Comparison of ENCODE assay signal across 22 mouse cellular contexts in the genomic region with DNA sequence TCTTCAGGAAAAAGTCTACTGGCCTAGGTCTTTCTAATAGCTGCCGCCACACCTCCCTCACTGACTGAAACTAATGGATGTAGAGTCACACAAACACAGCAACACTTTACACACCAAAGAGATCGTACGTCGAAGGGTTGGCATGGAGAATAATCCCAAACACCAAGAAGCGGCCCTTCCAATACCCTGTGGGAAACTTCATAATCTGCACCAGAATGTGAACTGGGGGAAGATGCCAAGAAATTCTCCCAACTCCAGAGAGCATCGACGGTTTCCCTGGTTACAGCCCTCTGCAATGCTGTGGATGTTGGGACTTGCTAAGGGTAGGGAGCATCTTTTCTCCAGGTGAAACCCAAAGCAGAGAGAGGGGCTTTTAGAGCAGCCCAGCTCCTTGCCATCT.
DNase-seq lines count a peak whose midpoint lies in the region; ATAC-seq and TF ChIP-seq lines count a peak whose summit lies in the region.
"Had no signal": no experiment of that assay in that cellular context is flagged by ENCODE, and none has a peak within 500 bp of the region (broad histone marks: within the 10 kb centered on the region; RNA-seq: fewer than 3 reads in every experiment).

No protein-coding gene starts in this region.

- H3K9me3 ChIP-seq in forebrain, embryonic 12.5 days = no peaks in the 10 kb centered on the region; the same call in 1 of the 2 replicates
- peaks cover 7% of the 10 kb centered on the region; the same call in 1 of the 2 replicates for H3K9me3 ChIP-seq in forebrain, embryonic 13.5 days (replicated peaks)
- H3K9me3 ChIP-seq in forebrain, postnatal 0 days (ENCODE audit: low read length) = no peaks in the 10 kb centered on the region
- H3K9me3 ChIP-seq in midbrain, embryonic 14.5 days (ENCODE audit: control insufficient read depth, low read length) = no peaks in the 10 kb centered on the region
- H3K9me3 ChIP-seq: embryonic facial prominence, embryonic 15.5 days; heart, embryonic 10.5 days; heart, embryonic 15.5 days; hindbrain, embryonic 15.5 days had no signal

- H3K9ac ChIP-seq in forebrain, embryonic 12.5 days = no peak overlapping the region
- H3K9ac ChIP-seq in forebrain, embryonic 13.5 days = no peak overlapping the region
- no peak overlapping the region for H3K9ac ChIP-seq in forebrain, postnatal 0 days
- no peak overlapping the region for H3K9ac ChIP-seq in midbrain, embryonic 14.5 days (replicated peaks; ENCODE audit: low read length)
- H3K9ac ChIP-seq: embryonic facial prominence, embryonic 15.5 days; heart, embryonic 15.5 days; hindbrain, embryonic 15.5 days had no signal

- peak; percentile 82 for DNase-seq in brain, embryonic 14.5 days (ENCODE audit: low read depth)
- DNase-seq in forebrain, postnatal 0 days = no peak
- DNase-seq in midbrain, embryonic 14.5 days = peak; percentile 71
- no peak for DNase-seq in heart, postnatal 14 days
- no peak for DNase-seq in cerebellum, postnatal 4 days (ENCODE audit: low spot score in 2 of 2)
- DNase-seq: adrenal gland, postnatal 14 days; cerebellum, adult 18-20 months; cerebellum, adult 9-11 months; cerebellum, postnatal 36 days; heart, adult 18-20 months had no signal

- intact Hi-C loops in heart, postnatal 14 days (cut with DNase I) = no loop called here

- 66% methylated on average over 7 of the region's 7 CpGs for WGBS in forebrain, embryonic 12.5 days
- 53% methylated on average over 7 of the region's 7 CpGs for WGBS in forebrain, embryonic 13.5 days
- WGBS in forebrain, postnatal 0 days = 48% methylated on average over 7 of the region's 7 CpGs
- 27% methylated on average over 7 of the region's 7 CpGs for WGBS in midbrain, embryonic 14.5 days

- no peaks in the 10 kb centered on the region for H3K27me3 ChIP-seq in forebrain, embryonic 12.5 days
- no peaks in the 10 kb centered on the region for H3K27me3 ChIP-seq in forebrain, embryonic 13.5 days
- no peaks in the 10 kb centered on the region for H3K27me3 ChIP-seq in forebrain, postnatal 0 days (ENCODE audit: insufficient read depth, low read length)
- H3K27me3 ChIP-seq in midbrain, embryonic 14.5 days (ENCODE audit: control insufficient read depth, insufficient read depth, low read length) = no peaks in the 10 kb centered on the region
- H3K27me3 ChIP-seq: embryonic facial prominence, embryonic 15.5 days; heart, embryonic 15.5 days; hindbrain, embryonic 15.5 days; Patski had no signal

- H3K4me3 ChIP-seq in forebrain, embryonic 12.5 days (replicated peaks) = no peak overlapping the region
- no peak overlapping the region for H3K4me3 ChIP-seq in forebrain, embryonic 13.5 days
- no peak overlapping the region for H3K4me3 ChIP-seq in forebrain, postnatal 0 days (ENCODE audit: low read depth, low read length)
- no peak overlapping the region for H3K4me3 ChIP-seq in midbrain, embryonic 14.5 days (replicated peaks; ENCODE audit: low read depth, low read length)
- H3K4me3 ChIP-seq: embryonic facial prominence, embryonic 15.5 days; erythroblast, embryonic 14.5 days; heart, embryonic 10.5 days; heart, embryonic 15.5 days; hindbrain, embryonic 10.5 days; hindbrain, embryonic 15.5 days had no signal

- H3K27ac ChIP-seq in forebrain, embryonic 12.5 days = 0 out of 2 replicates have a peak overlapping the region, but pooled peaks have one; percentile 22
- H3K27ac ChIP-seq in forebrain, embryonic 13.5 days = no peak overlapping the region
- no peak overlapping the region for H3K27ac ChIP-seq in forebrain, postnatal 0 days (ENCODE audit: low read depth, low read length)
- no peak overlapping the region for H3K27ac ChIP-seq in midbrain, embryonic 14.5 days (replicated peaks; ENCODE audit: low read depth, low read length)
- H3K27ac ChIP-seq: embryonic facial prominence, embryonic 15.5 days; heart, embryonic 10.5 days; heart, embryonic 15.5 days; hindbrain, embryonic 15.5 days had no signal

- no peak overlapping the region for H3K4me2 ChIP-seq in forebrain, embryonic 12.5 days
- no peak overlapping the region for H3K4me2 ChIP-seq in forebrain, embryonic 13.5 days
- no peak overlapping the region for H3K4me2 ChIP-seq in forebrain, postnatal 0 days (ENCODE audit: low read depth)
- H3K4me2 ChIP-seq in midbrain, embryonic 14.5 days (ENCODE audit: low read length) = no peak overlapping the region
- H3K4me2 ChIP-seq: embryonic facial prominence, embryonic 15.5 days; heart, embryonic 15.5 days; hindbrain, embryonic 15.5 days had no signal

- H3K36me3 ChIP-seq in forebrain, embryonic 12.5 days (replicated peaks) = no peaks in the 10 kb centered on the region
- 0 out of 2 replicates have a peak, but pooled peaks cover 5% of the 10 kb centered on the region for H3K36me3 ChIP-seq in forebrain, embryonic 13.5 days (ENCODE audit: poor library complexity, severe bottlenecking)
- H3K36me3 ChIP-seq in forebrain, postnatal 0 days (ENCODE audit: insufficient read depth) = no peaks in the 10 kb centered on the region
- no peaks in the 10 kb centered on the region for H3K36me3 ChIP-seq in midbrain, embryonic 14.5 days (ENCODE audit: control insufficient read depth, insufficient read depth, low read length)
- H3K36me3 ChIP-seq: embryonic facial prominence, embryonic 15.5 days; heart, embryonic 15.5 days; hindbrain, embryonic 15.5 days had no signal

- ATAC-seq in forebrain, embryonic 12.5 days (ENCODE audit: low FRiP score) = no peak
- no peak for ATAC-seq in forebrain, embryonic 13.5 days
- 0 out of 2 replicates have a peak, but pooled peaks have one; percentile 21 for ATAC-seq in forebrain, postnatal 0 days
- ATAC-seq in midbrain, embryonic 14.5 days (ENCODE audit: low FRiP score, low TSS enrichment) = no peak
- ATAC-seq: activated CD4-positive, CD25-positive, alpha-beta regulatory T cell, adult 4 months; inflammation-experienced regulatory T-cells, adult 6 months; intestine, postnatal 0 days; Patski had no signal

- no peak for TF ChIP-seq CTCF in brain, embryonic 14.5 days (IDR thresholded peaks at IDR 0.05; ENCODE audit: borderline replicate concordance, extremely low read depth, insufficient read depth, insufficient read length)
- TF ChIP-seq CTCF in forebrain, postnatal 0 days (IDR thresholded peaks at IDR 0.05; ENCODE audit: low read depth) = no peak

- TF ChIP-seq POLR2A in brain, embryonic 14.5 days (IDR thresholded peaks at IDR 0.05; ENCODE audit: borderline replicate concordance, extremely low read depth, insufficient read depth, insufficient read length, poor library complexity, severe bottlenecking) = no peak

- peaks cover 57% of the 10 kb centered on the region for H3K4me1 ChIP-seq in forebrain, embryonic 12.5 days
- H3K4me1 ChIP-seq in forebrain, embryonic 13.5 days = peaks cover 62% of the 10 kb centered on the region
- no peaks in the 10 kb centered on the region for H3K4me1 ChIP-seq in forebrain, postnatal 0 days (ENCODE audit: insufficient read depth)
- peaks cover 36% of the 10 kb centered on the region for H3K4me1 ChIP-seq in midbrain, embryonic 14.5 days (ENCODE audit: control insufficient read depth, insufficient read depth, low read length)
- H3K4me1 ChIP-seq: heart, embryonic 15.5 days had no signal

Comparison
In these comparisons a context has a peak if more than half of its experiments do, and no peak if none do; other contexts are left out.
1. DNase-seq: peak in brain, embryonic 14.5 days (single experiment) and midbrain, embryonic 14.5 days (single experiment); none in forebrain, postnatal 0 days (single experiment), heart, postnatal 14 days (0 of 2) and cerebellum, postnatal 4 days (0 of 2).